Comparison of ENCODE assay signal across 30 mouse cellular contexts in the genomic region with DNA sequence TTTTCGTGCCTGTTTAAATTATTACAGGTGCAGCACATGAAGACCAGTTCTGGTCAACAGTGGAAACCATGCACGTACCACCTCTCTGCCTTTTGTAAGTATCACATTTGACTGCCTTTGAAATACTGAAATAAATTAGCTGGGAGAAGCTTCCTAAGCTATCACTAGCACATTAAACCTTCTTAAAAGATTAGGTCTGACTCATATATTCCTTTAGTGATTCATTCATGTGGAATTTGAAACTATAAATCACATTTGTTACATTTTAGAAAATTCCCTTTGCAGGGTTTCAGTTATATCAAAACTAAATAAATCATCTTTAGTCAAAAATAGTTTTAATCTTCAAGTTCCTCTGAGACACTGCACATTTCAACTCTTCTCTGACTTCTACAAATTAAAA.
"Had no signal": no experiment of that assay in that cellular context is flagged by ENCODE, and none has a peak within 500 bp of the region (broad histone marks: within the 10 kb centered on the region; RNA-seq: fewer than 3 reads in every experiment).

No protein-coding gene starts in this region.

- H3K9me3 ChIP-seq: limb, embryonic 10.5 days; limb, embryonic 12.5 days; limb, embryonic 13.5 days; limb, embryonic 15.5 days; liver, embryonic 12.5 days; liver, embryonic 13.5 days; liver, embryonic 15.5 days; lung, embryonic 15.5 days; megakaryocyte, embryonic 14.5 days; midbrain, embryonic 10.5 days; midbrain, embryonic 12.5 days; midbrain, embryonic 13.5 days; midbrain, embryonic 15.5 days; neural tube, embryonic 12.5 days had no signal

- H3K4me2 ChIP-seq: limb, embryonic 12.5 days; limb, embryonic 13.5 days; limb, embryonic 15.5 days; liver, embryonic 11.5 days; liver, embryonic 12.5 days; liver, embryonic 13.5 days; liver, embryonic 15.5 days; lung, embryonic 14.5 days; lung, embryonic 15.5 days; midbrain, embryonic 11.5 days; midbrain, embryonic 12.5 days; midbrain, embryonic 13.5 days; midbrain, embryonic 15.5 days; neural tube, embryonic 12.5 days had no signal

- H3K36me3 ChIP-seq: limb, embryonic 10.5 days; limb, embryonic 12.5 days; limb, embryonic 13.5 days; limb, embryonic 15.5 days; liver, embryonic 12.5 days; liver, embryonic 13.5 days; liver, embryonic 15.5 days; lung, embryonic 15.5 days; midbrain, embryonic 10.5 days; midbrain, embryonic 12.5 days; midbrain, embryonic 13.5 days; midbrain, embryonic 15.5 days; neural tube, embryonic 12.5 days had no signal

- H3K4me1 ChIP-seq: limb, embryonic 10.5 days; limb, embryonic 12.5 days; limb, embryonic 13.5 days; limb, embryonic 15.5 days; liver, embryonic 12.5 days; liver, embryonic 13.5 days; liver, embryonic 15.5 days; lung, embryonic 15.5 days; megakaryocyte, embryonic 14.5 days; midbrain, embryonic 10.5 days; midbrain, embryonic 15.5 days; neural tube, embryonic 12.5 days had no signal

- H3K27me3 ChIP-seq: limb, embryonic 12.5 days; limb, embryonic 13.5 days; limb, embryonic 15.5 days; liver, embryonic 12.5 days; liver, embryonic 13.5 days; liver, embryonic 15.5 days; lung, embryonic 15.5 days; megakaryocyte, embryonic 14.5 days; midbrain, embryonic 12.5 days; midbrain, embryonic 13.5 days; midbrain, embryonic 15.5 days; neural tube, embryonic 12.5 days had no signal

- DNase-seq: left cerebral cortex, postnatal 4 days; liver; liver, embryonic 13.5 days; liver, postnatal 0 days; lung, adult 18-20 months; lung, embryonic 14.5 days; lung, postnatal 10 days; lung, postnatal 14 days; lung, postnatal 36 days; lung, postnatal 4 days had no signal

- H3K9ac ChIP-seq: limb, embryonic 12.5 days; limb, embryonic 13.5 days; limb, embryonic 15.5 days; liver, embryonic 12.5 days; liver, embryonic 13.5 days; liver, embryonic 14.5 days; liver, embryonic 15.5 days; liver, postnatal 0 days; lung, embryonic 14.5 days; lung, embryonic 15.5 days; midbrain, embryonic 12.5 days; midbrain, embryonic 13.5 days; midbrain, embryonic 15.5 days; neural tube, embryonic 12.5 days had no signal

- ATAC-seq: liver, embryonic 12.5 days; liver, postnatal 0 days; lung, postnatal 0 days; midbrain, embryonic 15.5 days; midbrain, embryonic 16.5 days had no signal

- H3K4me3 ChIP-seq: limb, embryonic 10.5 days; limb, embryonic 12.5 days; limb, embryonic 13.5 days; limb, embryonic 15.5 days; liver, embryonic 12.5 days; liver, embryonic 13.5 days; liver, embryonic 15.5 days; lung, embryonic 15.5 days; megakaryocyte, embryonic 14.5 days; midbrain, embryonic 10.5 days; midbrain, embryonic 12.5 days; midbrain, embryonic 13.5 days; midbrain, embryonic 15.5 days; myocyte; neural tube, embryonic 12.5 days had no signal

- H3K27ac ChIP-seq: limb, embryonic 10.5 days; limb, embryonic 12.5 days; limb, embryonic 13.5 days; limb, embryonic 15.5 days; liver, embryonic 12.5 days; liver, embryonic 13.5 days; liver, embryonic 14.5 days; liver, embryonic 15.5 days; lung, embryonic 15.5 days; macrophage; midbrain, embryonic 10.5 days; midbrain, embryonic 12.5 days; midbrain, embryonic 13.5 days; midbrain, embryonic 15.5 days; neural tube, embryonic 12.5 days had no signal
